Mouse (Mus musculus): ENCODE data around the gene Tulp3.
"Not testable (repeated sequence)": the region's sequence is repeated elsewhere in the genome, so short reads cannot be mapped to it uniquely, and the experiment has no call there.

Gene Tulp3

GRCm38 (mm10) chr6:128355726-128356416, at the start of gene Tulp3:
Tulp3 (minus strand) TSS chr6:128355851.
- DNase-seq (ENCODE audit: low spot score), result peak; percentile 92

GRCm38 (mm10) chr6:128404708-128405107, 49.1 kb upstream of the Tulp3 start:
- DNase-seq (ENCODE audit: low spot score), result no peak

GRCm38 (mm10) chr6:128399421-128400185, 44.0 kb upstream of the Tulp3 start:
- no peak for DNase-seq (ENCODE audit: low spot score)

GRCm38 (mm10) chr6:128398996-128399395, 43.3 kb upstream of the Tulp3 start, which contains the start of gene Nrip2:
Nrip2 (plus strand) TSS chr6:128399296.
- no peak for DNase-seq (ENCODE audit: low spot score)

GRCm38 (mm10) chr6:128397574-128398261, 42.1 kb upstream of the Tulp3 start:
- no peak for DNase-seq (ENCODE audit: low spot score)

- DNase-seq (ENCODE audit: low spot score), result no peak
Observed at GRCm38 (mm10) chr6:128390683-128391082, 35.0 kb upstream of the Tulp3 start.

- DNase-seq (ENCODE audit: low spot score), result no peak
Observed at GRCm38 (mm10) chr6:128389185-128389584, 33.5 kb upstream of the Tulp3 start.

- no peak for DNase-seq (ENCODE audit: low spot score)
Observed at GRCm38 (mm10) chr6:128385026-128385425, 29.4 kb upstream of the Tulp3 start.

- no peak for DNase-seq (ENCODE audit: low spot score)
Observed at GRCm38 (mm10) chr6:128383752-128384151, 28.1 kb upstream of the Tulp3 start.

- no peak for DNase-seq (ENCODE audit: low spot score)
Observed at GRCm38 (mm10) chr6:128381254-128381653, 25.6 kb upstream of the Tulp3 start.

- DNase-seq (ENCODE audit: low spot score), result not testable (repeated sequence)
Observed at GRCm38 (mm10) chr6:128380594-128381167, 25.0 kb upstream of the Tulp3 start.

- DNase-seq (ENCODE audit: low spot score), result no peak
Observed at GRCm38 (mm10) chr6:128379636-128380035, 24.0 kb upstream of the Tulp3 start.

- no peak for DNase-seq (ENCODE audit: low spot score)
Observed at GRCm38 (mm10) chr6:128376371-128377085, 20.9 kb upstream of the Tulp3 start.

GRCm38 (mm10) chr6:128375192-128375591, 19.5 kb upstream of the Tulp3 start, which contains the start of the genes Tex52 and Gm44596:
Tex52 (plus strand) TSS chr6:128375456.
Gm44596 (plus strand) TSS chr6:128375503.
- DNase-seq (ENCODE audit: low spot score), result no peak

- DNase-seq (ENCODE audit: low spot score), result no peak
Observed at GRCm38 (mm10) chr6:128370040-128370439, 14.4 kb upstream of the Tulp3 start.

GRCm38 (mm10) chr6:128366466-128366865, 10.8 kb upstream of the Tulp3 start:
- no peak for DNase-seq (ENCODE audit: low spot score)

GRCm38 (mm10) chr6:128364721-128365120, 9.1 kb upstream of the Tulp3 start:
- DNase-seq (ENCODE audit: low spot score), result no peak

GRCm38 (mm10) chr6:128363007-128363825, 7.6 kb upstream of the Tulp3 start:
- no peak for DNase-seq (ENCODE audit: low spot score)

GRCm38 (mm10) chr6:128362381-128363006, 6.8 kb upstream of the Tulp3 start, which contains the start of the genes Rhno1 and Foxm1:
Rhno1 (minus strand) TSS chr6:128362911.
Foxm1 (plus strand) TSS chr6:128362967.
- peak; percentile 79 for DNase-seq (ENCODE audit: low spot score)

GRCm38 (mm10) chr6:128361901-128362300, 6.2 kb upstream of the Tulp3 start:
- no peak for DNase-seq (ENCODE audit: low spot score)
